Mouse (Mus musculus): ENCODE results near the gene Hes5. TPM values are rescaled to one million over a fixed set of nuclear protein-coding genes. Genes with fewer than 3 reads are reported as not detected.

The Hes5 gene
- polyA plus RNA-seq (2014; fragmentation: Illumina TruSeq; extraction: RNeasy Lipid Tissue Mini Kit (QIAGEN cat#74804); ENCODE audit: low read depth, low replicate concordance) = not detected

DNA sequence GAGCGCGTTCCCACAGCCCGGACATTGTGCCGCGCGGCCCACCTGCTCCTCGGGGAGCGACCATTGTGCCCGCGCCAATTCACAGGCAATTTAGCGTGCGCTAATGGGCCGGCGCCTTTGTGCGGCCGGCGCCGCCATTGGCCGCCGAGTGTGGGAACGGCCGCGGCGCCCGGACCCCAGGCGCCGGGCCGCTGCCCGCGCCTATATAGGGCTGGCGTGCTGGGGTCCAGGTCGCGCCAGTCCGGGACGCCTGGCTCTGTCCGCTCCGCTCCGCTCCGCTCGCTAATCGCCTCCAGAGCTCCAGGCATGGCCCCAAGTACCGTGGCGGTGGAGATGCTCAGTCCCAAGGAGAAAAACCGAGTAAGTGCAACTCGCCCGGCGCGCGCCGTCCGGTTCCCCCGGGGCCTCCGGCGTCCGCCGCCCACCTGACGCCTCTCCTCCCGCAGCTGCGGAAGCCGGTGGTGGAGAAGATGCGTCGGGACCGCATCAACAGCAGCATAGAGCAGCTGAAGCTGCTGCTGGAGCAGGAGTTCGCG lies at the start of gene Hes5:
Hes5 (plus strand) TSS at position 234 of the 536 bp plus-strand sequence.

DNA sequence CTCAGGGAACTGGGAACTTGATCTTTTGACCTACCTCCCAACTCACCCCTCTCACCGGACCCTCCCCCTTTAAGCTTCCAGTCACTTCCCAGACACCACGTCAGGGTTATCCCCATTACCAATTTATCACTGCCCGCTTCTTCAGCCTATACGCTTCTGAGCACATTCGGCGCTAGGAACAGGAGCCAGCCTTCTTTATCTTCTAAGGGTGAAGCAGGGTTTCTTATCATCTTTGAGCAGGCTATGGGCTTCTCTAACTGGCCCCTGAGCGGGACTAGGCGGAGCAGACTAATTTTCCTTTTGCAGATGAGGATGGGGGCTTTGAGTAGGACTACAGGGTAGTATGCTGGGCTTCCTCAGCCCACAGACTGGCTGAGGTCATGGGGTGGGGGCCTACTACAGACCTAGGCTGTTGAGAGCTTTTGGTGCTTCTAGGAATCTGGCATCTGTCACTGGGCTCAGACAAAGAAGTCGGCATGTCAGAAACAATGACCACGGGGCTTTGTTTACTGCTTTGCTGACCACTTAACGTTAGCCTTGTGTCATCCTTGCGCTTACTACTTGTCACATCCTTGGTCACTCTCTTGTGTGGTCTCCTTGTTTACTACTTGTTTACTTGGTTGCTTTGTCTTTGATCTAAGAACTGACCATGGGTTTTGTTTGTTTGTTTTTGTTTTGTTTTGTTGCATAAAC lies 32.2 kb upstream of the Hes5 start, which contains the start of gene Tnfrsf14:
Tnfrsf14 (minus strand) TSS at position 169 of the 693 bp plus-strand sequence.

DNA sequence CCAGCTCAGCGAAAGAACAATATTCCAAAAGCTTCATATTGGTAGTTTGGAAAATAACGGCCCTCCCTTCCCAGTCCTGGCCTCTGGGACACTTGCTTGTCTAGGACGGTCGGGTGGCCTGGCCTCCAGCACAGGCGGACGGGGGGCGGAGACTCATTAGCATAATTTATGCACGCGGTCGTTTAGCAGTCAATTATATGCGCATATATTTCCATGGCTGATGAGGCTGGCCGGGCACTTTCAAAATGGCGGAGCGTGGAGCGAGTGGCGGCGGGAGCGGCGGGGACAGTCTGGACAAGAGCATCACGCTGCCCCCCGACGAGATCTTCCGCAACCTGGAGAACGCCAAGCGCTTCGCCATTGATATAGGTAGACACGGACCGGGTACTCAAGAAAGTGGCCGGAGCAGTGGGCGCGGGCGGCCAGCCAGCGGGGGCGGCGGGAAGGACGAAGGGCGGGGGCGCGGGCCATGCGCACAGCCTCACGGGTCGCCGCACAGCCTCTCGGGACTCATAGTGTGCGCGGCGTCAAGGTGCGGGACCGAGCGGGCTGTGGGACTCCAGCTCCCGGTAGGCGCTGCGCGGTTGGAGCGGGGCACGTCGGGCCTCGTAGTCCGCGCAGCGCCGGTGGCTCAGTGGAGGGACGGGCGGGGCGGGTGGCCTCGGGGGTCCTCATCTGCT lies 3.3 kb downstream of the Hes5 start, which contains the start of gene Pank4:
Pank4 (plus strand) TSS at position 223 of the 680 bp plus-strand sequence.

Other genes with a start within 250 kb of the Hes5 start
- gene Ttc34, start 123.5 kb upstream of the Hes5 start, polyA plus RNA-seq (2014; fragmentation: Illumina TruSeq; extraction: RNeasy Lipid Tissue Mini Kit (QIAGEN cat#74804); ENCODE audit: low read depth, low replicate concordance) = not detected
- gene Mmel1, start 91.3 kb upstream of the Hes5 start, polyA plus RNA-seq (2014; fragmentation: Illumina TruSeq; extraction: RNeasy Lipid Tissue Mini Kit (QIAGEN cat#74804); ENCODE audit: low read depth, low replicate concordance) = 3.3 TPM
- gene Fam213b, start 61.8 kb upstream of the Hes5 start, polyA plus RNA-seq (2014; fragmentation: Illumina TruSeq; extraction: RNeasy Lipid Tissue Mini Kit (QIAGEN cat#74804); ENCODE audit: low read depth, low replicate concordance) = 2.7 TPM
- not detected for gene Tnfrsf14, start 32.4 kb upstream of the Hes5 start, polyA plus RNA-seq (2014; fragmentation: Illumina TruSeq; extraction: RNeasy Lipid Tissue Mini Kit (QIAGEN cat#74804); ENCODE audit: low read depth, low replicate concordance)
- 4.7 TPM for gene Pank4, start 3.2 kb downstream of the Hes5 start, polyA plus RNA-seq (2014; fragmentation: Illumina TruSeq; extraction: RNeasy Lipid Tissue Mini Kit (QIAGEN cat#74804); ENCODE audit: low read depth, low replicate concordance)
- not detected for gene Plch2, start 95.9 kb downstream of the Hes5 start, polyA plus RNA-seq (2014; fragmentation: Illumina TruSeq; extraction: RNeasy Lipid Tissue Mini Kit (QIAGEN cat#74804); ENCODE audit: low read depth, low replicate concordance)
- gene Pex10, start 106.1 kb downstream of the Hes5 start, polyA plus RNA-seq (2014; fragmentation: Illumina TruSeq; extraction: RNeasy Lipid Tissue Mini Kit (QIAGEN cat#74804); ENCODE audit: low read depth, low replicate concordance) = 3.3 TPM
- 210 TPM for gene Rer1, start 125.5 kb downstream of the Hes5 start, polyA plus RNA-seq (2014; fragmentation: Illumina TruSeq; extraction: RNeasy Lipid Tissue Mini Kit (QIAGEN cat#74804); ENCODE audit: low read depth, low replicate concordance)
- 4.8 TPM for gene Morn1, start 125.7 kb downstream of the Hes5 start, polyA plus RNA-seq (2014; fragmentation: Illumina TruSeq; extraction: RNeasy Lipid Tissue Mini Kit (QIAGEN cat#74804); ENCODE audit: low read depth, low replicate concordance)

Data from adrenal gland, adult 10 weeks (tissue).